Mouse (Mus musculus): ENCODE data around the gene Golga4. TPM values are rescaled to one million over a fixed set of nuclear protein-coding genes. Genes with fewer than 3 reads are reported as not detected.

Golga4 gene
- polyA plus RNA-seq, 1 experiment: 18.5 TPM

DNA sequence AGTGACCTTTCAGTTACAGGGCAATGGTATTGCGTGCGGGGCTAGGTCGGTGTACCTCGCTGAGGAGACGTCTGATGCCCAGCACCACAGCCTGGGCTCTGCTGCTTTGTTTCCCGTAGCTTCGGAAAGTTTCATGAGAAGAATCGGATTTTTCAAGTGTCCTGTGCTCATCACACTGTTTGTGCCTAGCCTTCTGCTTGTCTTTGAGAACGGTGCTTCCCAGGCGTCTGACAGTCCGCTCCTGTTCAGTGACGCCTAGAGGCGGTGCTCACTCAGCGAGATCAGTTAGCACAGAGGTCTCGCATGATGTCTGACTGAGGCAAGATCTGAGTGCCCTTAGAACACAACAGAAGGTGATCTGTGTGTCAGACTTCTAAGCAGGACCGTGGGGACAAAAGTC, 58.6 kb downstream of the Golga4 start:
- TF ChIP-seq REST (IDR thresholded peaks at IDR 0.05; ENCODE audit: insufficient read depth, insufficient read length): no peak
- TF ChIP-seq CEBPB (IDR thresholded peaks at IDR 0.05; ENCODE audit: insufficient read depth, poor library complexity, severe bottlenecking): no peak
- no peak for TF ChIP-seq POLR2A (IDR thresholded peaks at IDR 0.05; ENCODE audit: insufficient read length, low read depth)
- no peak for TF ChIP-seq POLR2AphosphoS2 (IDR thresholded peaks at IDR 0.05; ENCODE audit: insufficient read length, low read depth)
- TF ChIP-seq MYOD1 (IDR thresholded peaks at IDR 0.05; ENCODE audit: control insufficient read depth in 1 of 3, insufficient read length in 2 of 3, low read depth in 2 of 3): no peak
- TF ChIP-seq MYOG (IDR thresholded peaks at IDR 0.05; ENCODE audit: control insufficient read depth in 1 of 3, insufficient read depth in 1 of 3, insufficient read length in 2 of 3, low read depth in 2 of 3): no peak
- TF ChIP-seq TCF3 (IDR thresholded peaks at IDR 0.05; ENCODE audit: insufficient read length, low read depth): no peak
- TF ChIP-seq SRF (IDR thresholded peaks at IDR 0.05; ENCODE audit: control insufficient read depth, insufficient read length, low read depth): no peak
- TF ChIP-seq USF1 (IDR thresholded peaks at IDR 0.05; ENCODE audit: low read depth): no peak
- TF ChIP-seq TCF12 (IDR thresholded peaks at IDR 0.05; ENCODE audit: insufficient read depth, poor library complexity, severe bottlenecking): no peak
- TF ChIP-seq E2F4 (IDR thresholded peaks at IDR 0.05; ENCODE audit: insufficient read depth): no peak
- no peak for TF ChIP-seq MAX (IDR thresholded peaks at IDR 0.05; ENCODE audit: low read depth)
- Histone ChIP-seq H3K79me2 (ENCODE audit: control insufficient read depth, insufficient read depth) (no peaks in the 10 kb centered on the region), H3ac (ENCODE audit: control insufficient read depth, insufficient read length) (no peak overlapping the region), H3K27me3 (ENCODE audit: control insufficient read depth, insufficient read depth, insufficient read length) (no peaks in the 10 kb centered on the region), H3K36me3 (ENCODE audit: control insufficient read depth, insufficient read depth) (peaks cover 32% of the 10 kb centered on the region), H3K4me2 (ENCODE audit: low read depth) (no peak overlapping the region), H3K4me3 (no peak overlapping the region)

DNA sequence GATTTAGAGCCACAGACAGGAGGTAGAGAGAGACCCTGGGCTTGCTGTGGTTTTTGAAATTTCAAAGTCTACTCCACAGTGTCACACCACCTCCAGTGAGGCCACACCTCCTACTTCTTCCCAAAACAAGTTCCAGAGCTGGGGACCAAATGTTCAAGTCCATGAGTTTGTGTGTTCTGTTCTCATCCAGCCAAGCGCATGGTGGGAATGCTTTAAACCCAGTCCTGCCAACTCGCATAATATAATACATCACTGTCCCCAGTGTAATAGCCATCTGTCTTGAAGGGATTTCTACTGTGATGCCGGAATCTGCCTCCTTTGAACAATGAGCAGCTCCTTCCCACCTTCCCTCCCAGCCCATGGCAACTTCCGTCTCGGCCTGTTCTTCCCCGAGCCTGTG, 63.3 kb downstream of the Golga4 start:
- Histone ChIP-seq H3ac (ENCODE audit: control insufficient read depth, insufficient read length) (no peak overlapping the region), H3K4me3 (no peak overlapping the region), H3K4me2 (ENCODE audit: low read depth) (no peak overlapping the region), H3K36me3 (ENCODE audit: control insufficient read depth, insufficient read depth) (peaks cover 41% of the 10 kb centered on the region), H3K79me2 (ENCODE audit: control insufficient read depth, insufficient read depth) (no peaks in the 10 kb centered on the region), H3K27me3 (ENCODE audit: control insufficient read depth, insufficient read depth, insufficient read length) (no peaks in the 10 kb centered on the region)
- TF ChIP-seq USF1 (IDR thresholded peaks at IDR 0.05; ENCODE audit: low read depth) (no peak), POLR2AphosphoS2 (IDR thresholded peaks at IDR 0.05; ENCODE audit: insufficient read length, low read depth) (no peak), MYOG (IDR thresholded peaks at IDR 0.05; ENCODE audit: control insufficient read depth in 1 of 3, insufficient read depth in 1 of 3, insufficient read length in 2 of 3, low read depth in 2 of 3) (no peak), SRF (IDR thresholded peaks at IDR 0.05; ENCODE audit: control insufficient read depth, insufficient read length, low read depth) (no peak), E2F4 (IDR thresholded peaks at IDR 0.05; ENCODE audit: insufficient read depth) (no peak), TCF12 (IDR thresholded peaks at IDR 0.05; ENCODE audit: insufficient read depth, poor library complexity, severe bottlenecking) (no peak), CEBPB (IDR thresholded peaks at IDR 0.05; ENCODE audit: insufficient read depth, poor library complexity, severe bottlenecking) (no peak), POLR2A (IDR thresholded peaks at IDR 0.05; ENCODE audit: insufficient read length, low read depth) (no peak), REST (IDR thresholded peaks at IDR 0.05; ENCODE audit: insufficient read depth, insufficient read length) (no peak), TCF3 (IDR thresholded peaks at IDR 0.05; ENCODE audit: insufficient read length, low read depth) (no peak), MAX (IDR thresholded peaks at IDR 0.05; ENCODE audit: low read depth) (no peak), MYOD1 (IDR thresholded peaks at IDR 0.05; ENCODE audit: control insufficient read depth in 1 of 3, insufficient read length in 2 of 3, low read depth in 2 of 3) (no peak)

DNA sequence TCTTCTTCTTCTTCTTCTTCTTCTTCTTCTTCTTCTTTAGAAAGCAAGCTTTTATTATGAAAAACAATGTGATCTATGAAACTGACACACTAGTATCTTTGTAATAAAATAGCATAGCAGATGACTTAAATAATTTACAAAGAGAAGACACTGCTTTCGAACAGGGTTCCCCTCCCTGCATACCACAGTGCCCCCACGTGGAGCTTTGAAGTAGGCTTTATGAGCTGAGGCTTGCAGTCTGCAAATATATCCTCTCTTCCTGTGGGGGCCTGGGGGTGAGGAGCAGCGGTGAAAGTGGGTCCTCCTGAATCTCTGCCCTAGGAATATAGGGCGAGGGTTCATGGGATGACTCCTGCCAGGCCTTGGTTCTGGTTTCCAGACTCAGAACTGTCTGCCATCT, 64.8 kb downstream of the Golga4 start:
- TF ChIP-seq POLR2AphosphoS2 (IDR thresholded peaks at IDR 0.05; ENCODE audit: insufficient read length, low read depth) (no peak), REST (IDR thresholded peaks at IDR 0.05; ENCODE audit: insufficient read depth, insufficient read length) (no peak), TCF12 (IDR thresholded peaks at IDR 0.05; ENCODE audit: insufficient read depth, poor library complexity, severe bottlenecking) (no peak), POLR2A (IDR thresholded peaks at IDR 0.05; ENCODE audit: insufficient read length, low read depth) (no peak), E2F4 (IDR thresholded peaks at IDR 0.05; ENCODE audit: insufficient read depth) (no peak), MYOG (IDR thresholded peaks at IDR 0.05; ENCODE audit: control insufficient read depth in 1 of 3, insufficient read depth in 1 of 3, insufficient read length in 2 of 3, low read depth in 2 of 3) (no peak), TCF3 (IDR thresholded peaks at IDR 0.05; ENCODE audit: insufficient read length, low read depth) (no peak), CEBPB (IDR thresholded peaks at IDR 0.05; ENCODE audit: insufficient read depth, poor library complexity, severe bottlenecking) (no peak), MYOD1 (IDR thresholded peaks at IDR 0.05; ENCODE audit: control insufficient read depth in 1 of 3, insufficient read length in 2 of 3, low read depth in 2 of 3) (no peak), SRF (IDR thresholded peaks at IDR 0.05; ENCODE audit: control insufficient read depth, insufficient read length, low read depth) (no peak), MAX (IDR thresholded peaks at IDR 0.05; ENCODE audit: low read depth) (no peak), USF1 (IDR thresholded peaks at IDR 0.05; ENCODE audit: low read depth) (no peak)
- no peak overlapping the region for H3ac ChIP-seq (ENCODE audit: control insufficient read depth, insufficient read length)
- H3K27me3 ChIP-seq (ENCODE audit: control insufficient read depth, insufficient read depth, insufficient read length): no peaks in the 10 kb centered on the region
- no peak overlapping the region for H3K4me3 ChIP-seq
- no peak overlapping the region for H3K4me2 ChIP-seq (ENCODE audit: low read depth)
- no peaks in the 10 kb centered on the region for H3K79me2 ChIP-seq (ENCODE audit: control insufficient read depth, insufficient read depth)
- peaks cover 53% of the 10 kb centered on the region for H3K36me3 ChIP-seq (ENCODE audit: control insufficient read depth, insufficient read depth)

DNA sequence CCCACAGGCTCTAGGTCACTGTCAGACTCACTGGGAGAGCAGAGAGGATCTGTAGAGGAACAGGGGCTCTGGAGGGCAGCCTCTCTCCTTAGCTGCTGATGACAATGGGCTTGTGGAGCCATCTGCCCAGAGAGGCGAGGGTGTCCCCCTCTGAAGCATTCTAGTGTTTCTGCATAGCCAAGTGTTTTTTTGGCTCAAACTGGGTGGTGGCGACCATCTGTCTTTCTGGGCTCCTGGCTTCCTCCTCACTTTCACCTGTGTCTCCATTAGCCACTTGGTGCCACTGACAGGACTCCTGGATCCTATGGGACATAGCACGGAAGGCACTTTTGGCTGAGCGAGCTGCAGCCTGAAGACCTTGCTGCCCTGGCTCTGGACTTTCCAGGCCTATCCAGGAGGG, 65.6 kb downstream of the Golga4 start:
- Histone ChIP-seq H3K4me2 (ENCODE audit: low read depth) (no peak overlapping the region), H3K36me3 (ENCODE audit: control insufficient read depth, insufficient read depth) (peaks cover 48% of the 10 kb centered on the region), H3ac (ENCODE audit: control insufficient read depth, insufficient read length) (no peak overlapping the region), H3K27me3 (ENCODE audit: control insufficient read depth, insufficient read depth, insufficient read length) (no peaks in the 10 kb centered on the region), H3K79me2 (ENCODE audit: control insufficient read depth, insufficient read depth) (no peaks in the 10 kb centered on the region), H3K4me3 (no peak overlapping the region)
- TF ChIP-seq USF1 (IDR thresholded peaks at IDR 0.05; ENCODE audit: low read depth): no peak
- no peak for TF ChIP-seq POLR2AphosphoS2 (IDR thresholded peaks at IDR 0.05; ENCODE audit: insufficient read length, low read depth)
- no peak for TF ChIP-seq CEBPB (IDR thresholded peaks at IDR 0.05; ENCODE audit: insufficient read depth, poor library complexity, severe bottlenecking)
- no peak for TF ChIP-seq TCF12 (IDR thresholded peaks at IDR 0.05; ENCODE audit: insufficient read depth, poor library complexity, severe bottlenecking)
- TF ChIP-seq MYOD1 (IDR thresholded peaks at IDR 0.05; ENCODE audit: control insufficient read depth in 1 of 3, insufficient read length in 2 of 3, low read depth in 2 of 3): no peak
- no peak for TF ChIP-seq MAX (IDR thresholded peaks at IDR 0.05; ENCODE audit: low read depth)
- no peak for TF ChIP-seq POLR2A (IDR thresholded peaks at IDR 0.05; ENCODE audit: insufficient read length, low read depth)
- no peak for TF ChIP-seq SRF (IDR thresholded peaks at IDR 0.05; ENCODE audit: control insufficient read depth, insufficient read length, low read depth)
- no peak for TF ChIP-seq E2F4 (IDR thresholded peaks at IDR 0.05; ENCODE audit: insufficient read depth)
- TF ChIP-seq MYOG (IDR thresholded peaks at IDR 0.05; ENCODE audit: control insufficient read depth in 1 of 3, insufficient read depth in 1 of 3, insufficient read length in 2 of 3, low read depth in 2 of 3): no peak
- TF ChIP-seq REST (IDR thresholded peaks at IDR 0.05; ENCODE audit: insufficient read depth, insufficient read length): no peak
- TF ChIP-seq TCF3 (IDR thresholded peaks at IDR 0.05; ENCODE audit: insufficient read length, low read depth): no peak
